Mouse (Mus musculus): ENCODE measurements at regions not wholly inside any gene's neighbourhood (a gene's known extent, or its start where the extent isn't known, plus 50 kb on each side); places are given as distances from the start of the nearest gene placed in this dataset.

DNA sequence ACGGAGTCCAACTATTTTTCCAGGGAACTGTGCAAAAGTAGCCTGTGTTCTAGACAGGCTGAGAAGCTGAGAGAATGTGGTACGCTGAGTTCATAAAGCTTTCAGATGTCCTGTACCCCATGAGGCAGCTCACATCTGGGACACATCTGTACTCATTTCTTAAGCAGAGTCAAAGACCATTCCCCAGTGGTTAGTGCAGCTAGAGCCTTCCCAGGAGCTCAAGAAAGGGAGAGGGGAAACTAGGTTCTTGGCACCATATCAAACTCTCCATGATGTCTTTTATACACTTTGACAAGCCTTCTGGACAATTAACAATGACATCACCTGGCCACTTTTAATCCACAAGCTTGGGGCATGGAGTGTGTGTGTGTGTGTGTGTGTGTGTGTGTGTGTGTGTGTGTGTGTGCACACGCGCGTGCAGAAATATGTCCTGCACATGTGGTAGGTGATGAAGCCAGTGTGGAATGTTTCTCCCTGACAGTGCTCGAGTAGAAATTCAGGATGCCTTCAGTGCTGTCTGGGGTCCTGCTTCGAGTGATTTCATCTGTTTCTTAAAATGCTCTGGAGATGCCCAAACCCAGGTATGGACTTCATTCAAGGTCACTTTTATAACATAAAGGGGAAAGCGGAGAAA lies 121.1 kb upstream of the Dock1 start:
- TF ChIP-seq POLR2AphosphoS5 (IDR thresholded peaks at IDR 0.05; ENCODE audit: insufficient replicate concordance, low read depth, low read length) (no peak), CTCF (IDR thresholded peaks at IDR 0.05; ENCODE audit: low read depth, low read length) (no peak), TAL1 (conservative IDR thresholded peaks at IDR 0.05; ENCODE audit: low read depth, low read length) (no peak)

Measured in G1E (cell line).